Mouse (Mus musculus): ENCODE measurements at regions not wholly inside any gene's neighbourhood (a gene's known extent, or its start where the extent isn't known, plus 50 kb on each side); places are given as distances from the start of the nearest gene placed in this dataset.

- intact Hi-C loops (cut with DNase I; ENCODE audit: low total_unique reads): no loop called here
- no peak for DNase-seq
Measured at GRCm38 (mm10) chr13:115475861-115476260, 374.1 kb upstream of the Itga1 start.

DNA sequence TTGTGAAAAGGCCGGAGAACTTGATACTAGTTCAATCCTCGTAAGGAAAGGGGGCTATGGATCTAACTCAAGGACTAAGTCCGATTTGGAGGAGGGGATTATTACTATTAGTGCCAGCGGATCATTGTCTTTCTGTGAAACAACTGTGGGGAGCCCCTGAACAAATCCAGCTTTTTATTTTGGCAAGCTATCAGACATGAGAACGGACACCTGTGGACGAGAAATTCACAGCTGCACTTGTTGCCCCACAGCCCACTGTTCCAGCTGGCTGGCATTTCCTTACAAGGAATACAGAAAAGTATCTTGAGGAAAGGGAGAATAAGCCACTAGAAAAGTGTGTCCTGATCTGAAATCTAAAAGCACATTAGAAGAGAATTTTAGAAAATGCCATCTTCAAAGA lies 363.9 kb upstream of the Itga1 start:
- DNase-seq: no peak
- intact Hi-C loops (cut with DNase I; ENCODE audit: low total_unique reads): no loop called here

GRCm38 (mm10) chr13:115451244-115451643 lies 349.5 kb upstream of the Itga1 start:
- no peak for DNase-seq
- intact Hi-C loops (cut with DNase I; ENCODE audit: low total_unique reads): no loop called here

- intact Hi-C loops (cut with DNase I; ENCODE audit: low total_unique reads): no loop called here
- no peak for DNase-seq
Measured at GRCm38 (mm10) chr13:115427091-115428033, 325.6 kb upstream of the Itga1 start.

GRCm38 (mm10) chr13:115425610-115426562 lies 324.1 kb upstream of the Itga1 start:
- intact Hi-C loops (cut with DNase I; ENCODE audit: low total_unique reads): no loop called here
- DNase-seq: no peak

DNA sequence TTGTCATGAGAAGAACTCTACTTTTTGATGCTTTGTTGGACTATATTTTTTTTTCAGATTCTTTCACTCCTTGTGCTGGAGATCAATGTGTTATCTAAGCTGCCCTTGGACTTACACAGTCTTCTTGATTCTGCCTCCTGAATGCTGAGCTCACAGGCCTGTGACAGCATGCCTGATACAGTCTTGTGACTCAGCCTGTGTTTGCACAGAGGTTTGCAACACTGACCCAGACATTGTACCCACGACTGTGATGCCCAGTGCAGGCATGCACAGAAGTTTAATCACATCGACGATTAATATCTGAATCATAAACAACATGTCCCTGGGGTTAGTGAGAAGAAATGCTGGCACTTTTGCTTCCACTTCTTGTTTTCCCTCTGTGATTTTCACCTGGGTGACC lies 322.0 kb upstream of the Itga1 start:
- DNase-seq: no peak
- intact Hi-C loops (cut with DNase I; ENCODE audit: low total_unique reads): no loop called here

DNA sequence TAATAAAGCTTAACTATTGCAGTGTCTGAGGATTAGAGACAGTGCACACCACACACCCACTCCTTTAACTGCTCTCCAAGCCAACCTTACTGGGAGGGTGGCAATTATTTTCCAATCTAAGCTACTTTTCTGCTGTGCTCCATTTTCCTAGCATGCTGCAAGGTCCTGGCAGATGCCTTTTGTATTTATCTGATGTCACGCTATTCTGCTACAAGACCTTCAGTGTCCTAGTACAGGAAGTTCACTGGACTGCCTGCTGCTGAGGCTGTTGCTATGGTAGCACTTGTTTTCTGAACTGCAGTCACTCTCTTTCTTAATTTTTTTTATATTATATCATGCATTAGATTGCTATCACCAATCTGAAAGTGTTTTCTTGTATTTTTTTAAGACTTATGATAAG lies 319.7 kb upstream of the Itga1 start:
- DNase-seq: no peak
- intact Hi-C loops (cut with DNase I; ENCODE audit: low total_unique reads): no loop called here

GRCm38 (mm10) chr13:115417829-115418228 lies 316.1 kb upstream of the Itga1 start:
- no peak for DNase-seq
- intact Hi-C loops (cut with DNase I; ENCODE audit: low total_unique reads): no loop called here

DNA sequence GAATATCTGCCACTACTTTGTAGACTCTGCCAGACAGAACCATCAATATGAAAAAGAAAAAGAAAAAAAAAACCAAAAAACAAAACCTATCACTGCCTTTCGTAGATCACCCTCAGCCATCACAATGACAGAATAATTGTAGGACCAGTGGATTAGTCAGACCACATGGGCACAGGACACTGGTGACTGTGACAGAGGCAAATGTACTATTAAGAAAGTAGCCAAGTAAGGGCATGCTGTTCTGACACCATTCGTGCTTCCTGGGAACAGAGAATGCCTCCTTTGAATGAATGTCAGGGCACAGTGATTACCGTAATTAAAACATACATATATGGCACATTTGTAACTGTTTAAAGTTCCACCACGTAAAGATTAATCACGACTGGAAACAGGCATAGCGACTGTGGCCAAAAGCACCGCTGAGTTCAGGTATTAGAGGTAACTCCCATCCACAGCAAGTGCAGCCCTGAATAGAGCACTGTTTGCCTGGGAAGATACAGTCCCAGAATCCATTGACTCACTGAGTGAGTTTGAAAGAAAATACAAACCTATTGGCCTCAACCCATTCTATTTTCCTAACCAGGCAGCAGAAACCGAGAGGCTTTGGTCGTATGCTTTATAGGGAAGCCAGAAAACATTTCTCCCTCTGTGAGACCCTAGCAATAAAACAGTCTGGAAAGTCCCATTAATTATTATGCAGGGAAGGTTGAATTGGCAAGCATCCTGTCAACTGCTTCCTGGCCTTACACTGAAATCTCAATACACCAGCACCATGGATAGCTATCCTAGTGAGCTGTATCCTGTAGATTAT lies 312.2 kb upstream of the Itga1 start:
- DNase-seq: no peak
- intact Hi-C loops (cut with DNase I; ENCODE audit: low total_unique reads): no loop called here

DNA sequence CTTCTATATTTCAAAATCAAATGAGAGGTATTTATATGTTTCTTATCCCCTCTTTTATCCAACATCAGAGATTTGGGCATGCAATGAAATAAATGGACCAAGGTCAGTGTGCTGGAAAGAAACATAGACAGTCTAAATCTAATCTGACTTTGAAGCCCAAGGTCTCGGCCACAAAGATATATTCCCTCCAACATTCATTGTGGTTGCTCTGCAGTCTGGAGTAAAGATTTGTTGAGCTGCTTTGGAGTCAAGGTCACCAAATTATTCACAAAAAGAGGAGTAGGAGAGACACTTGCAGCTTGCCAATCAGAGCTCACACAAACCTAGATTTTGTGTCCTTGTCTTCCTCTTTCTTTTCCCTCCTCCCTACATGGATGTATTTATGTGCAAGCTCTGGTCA lies 304.2 kb upstream of the Itga1 start:
- no peak for DNase-seq
- intact Hi-C loops (cut with DNase I; ENCODE audit: low total_unique reads): no loop called here

GRCm38 (mm10) chr13:115400706-115401215 lies 299.0 kb upstream of the Itga1 start:
- intact Hi-C loops (cut with DNase I; ENCODE audit: low total_unique reads): no loop called here
- DNase-seq: no peak

DNA sequence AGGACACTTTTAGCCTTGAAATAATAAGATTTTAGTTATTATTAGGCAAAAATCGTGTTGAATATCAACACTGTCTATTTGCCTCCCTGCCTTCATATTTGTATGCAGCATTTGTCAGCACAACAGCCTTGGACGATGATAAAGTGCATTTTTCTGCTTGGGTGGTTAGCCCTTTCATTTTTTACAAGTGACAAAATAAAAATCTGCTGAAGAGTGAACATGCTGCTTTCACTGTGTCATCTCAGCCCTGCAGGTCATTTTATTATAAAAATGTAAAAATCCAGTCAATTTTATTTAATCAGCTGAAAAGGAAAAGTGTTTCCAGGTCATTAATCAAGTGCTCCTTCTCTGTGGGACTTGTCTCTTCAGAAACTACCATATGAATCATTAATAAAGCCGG lies 277.9 kb upstream of the Itga1 start:
- intact Hi-C loops (cut with DNase I; ENCODE audit: low total_unique reads): no loop called here
- DNase-seq: no peak

GRCm38 (mm10) chr13:115376180-115376880 lies 274.6 kb upstream of the Itga1 start:
- no peak for DNase-seq
- intact Hi-C loops (cut with DNase I; ENCODE audit: low total_unique reads): no loop called here

GRCm38 (mm10) chr13:115361457-115361856 lies 259.7 kb upstream of the Itga1 start:
- no peak for DNase-seq
- intact Hi-C loops (cut with DNase I; ENCODE audit: low total_unique reads): no loop called here

GRCm38 (mm10) chr13:115347022-115347398 lies 245.2 kb upstream of the Itga1 start:
- no peak for DNase-seq
- intact Hi-C loops (cut with DNase I; ENCODE audit: low total_unique reads): no loop called here

DNA sequence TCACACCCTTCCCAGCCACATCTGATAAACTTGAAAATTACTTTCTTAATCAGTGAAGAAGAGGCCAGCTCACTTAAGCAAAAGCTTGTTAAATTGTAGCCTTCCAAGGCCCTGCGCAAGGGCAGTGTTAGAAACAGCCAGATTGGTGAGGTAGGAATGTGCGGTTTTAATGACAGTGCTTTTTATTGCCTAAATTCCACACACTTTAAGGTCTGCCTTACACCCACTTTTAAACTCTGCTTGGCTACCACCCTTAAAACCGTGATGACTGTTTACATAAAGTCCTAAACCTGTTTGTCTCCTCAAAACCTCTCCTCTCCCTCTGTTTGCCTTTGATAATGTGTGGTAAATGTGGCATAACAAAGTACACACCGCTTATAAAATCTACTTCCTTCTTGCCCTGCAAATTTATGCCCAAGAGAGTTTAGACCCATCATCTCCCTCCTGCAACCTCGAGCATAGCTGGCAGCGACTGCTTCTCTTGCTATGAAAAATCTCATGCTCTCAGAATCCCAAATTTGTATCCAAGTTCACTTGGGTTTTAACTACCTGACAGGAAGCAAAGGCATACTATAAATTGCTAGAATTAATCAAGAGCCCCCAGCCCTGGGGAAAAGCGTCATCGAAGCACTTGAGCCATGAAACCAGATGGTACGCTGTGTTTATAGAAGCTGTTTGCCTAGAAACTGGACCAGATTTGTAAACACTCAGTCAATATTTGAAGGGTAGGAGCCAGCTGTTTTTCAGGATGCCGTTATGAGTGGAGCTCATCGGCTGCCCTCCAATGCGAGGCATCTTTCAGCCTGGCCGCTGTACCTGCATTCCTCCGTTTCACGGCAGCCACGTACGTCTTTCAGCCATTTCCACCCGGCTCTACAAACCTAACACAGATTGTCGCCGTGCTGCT lies 244.6 kb upstream of the Itga1 start:
- DNase-seq: no peak
- intact Hi-C loops (cut with DNase I; ENCODE audit: low total_unique reads): no loop called here

GRCm38 (mm10) chr13:115329000-115329960 lies 227.5 kb upstream of the Itga1 start:
- intact Hi-C loops (cut with DNase I; ENCODE audit: low total_unique reads): no loop called here
- no peak for DNase-seq

All from gastrocnemius, postnatal 14 days (tissue).